Mouse (Mus musculus): ENCODE measurements around the gene Poldip3. TPM values are rescaled to one million over a fixed set of nuclear protein-coding genes. Genes with fewer than 3 reads are reported as not detected.

Poldip3 gene
- total and polyA plus RNA-seq, 3 experiments, result 77.0 to 78.9 (median 77.2) TPM

DNA sequence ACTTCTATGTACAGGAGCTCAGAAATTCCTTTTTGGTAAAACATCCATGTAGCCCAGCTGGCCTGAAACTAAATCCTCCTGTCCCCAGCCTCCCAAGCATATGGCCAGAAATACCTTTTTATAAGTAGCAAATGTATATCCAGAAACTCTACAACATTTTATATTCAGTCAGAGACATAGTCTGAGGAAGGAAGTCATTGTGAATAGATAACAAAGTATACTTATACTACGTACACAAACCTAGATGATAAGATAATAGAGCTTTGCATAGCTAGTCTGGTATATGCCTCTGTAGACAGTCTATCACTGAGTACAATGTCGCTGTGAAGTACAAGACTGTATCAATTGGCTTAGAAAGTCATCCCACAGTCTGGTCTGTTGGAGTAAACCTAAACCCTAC is 13.5 kb downstream of the Poldip3 start:
- H3K9ac ChIP-seq (ENCODE audit: insufficient read depth, low read depth), result no peak overlapping the region
- no peak overlapping the region for H3K4me3 ChIP-seq (replicated peaks in 1 of 3; ENCODE audit: low read depth in 2 of 3, low read length in 2 of 3, poor library complexity in 1 of 3)
- no peak overlapping the region for H3K4me2 ChIP-seq (ENCODE audit: insufficient read depth, low read depth, poor library complexity, severe bottlenecking)
- TF ChIP-seq CHD2 (IDR thresholded peaks at IDR 0.05; ENCODE audit: low read length), result no peak
- no peak for TF ChIP-seq MAX (IDR thresholded peaks at IDR 0.05; ENCODE audit: low read length)
- no peak for TF ChIP-seq ZC3H11A (IDR thresholded peaks at IDR 0.05; ENCODE audit: low read depth, low read length)
- no peak for TF ChIP-seq JUN (IDR thresholded peaks at IDR 0.05; ENCODE audit: insufficient read depth, low read depth, low read length)
- no peak for TF ChIP-seq MYC (IDR thresholded peaks at IDR 0.05; ENCODE audit: low read depth, low read length)
- TF ChIP-seq RCOR1 (conservative IDR thresholded peaks at IDR 0.05; ENCODE audit: low read depth, low read length), result no peak
- TF ChIP-seq IRF4 (IDR thresholded peaks at IDR 0.05; ENCODE audit: low read depth, low read length), result no peak
- TF ChIP-seq JUND (conservative IDR thresholded peaks at IDR 0.05; ENCODE audit: low read depth, low read length), result no peak
- no peak for TF ChIP-seq CTCF (conservative IDR thresholded peaks at IDR 0.05 in 1 of 2, IDR thresholded peaks at IDR 0.05 in 1 of 2; ENCODE audit: low read depth in 2 of 2, low read length in 2 of 2)
- no peak for TF ChIP-seq ETS1 (conservative IDR thresholded peaks at IDR 0.05; ENCODE audit: low read depth, low read length)
- TF ChIP-seq MXI1 (IDR thresholded peaks at IDR 0.05; ENCODE audit: low read depth, low read length), result no peak
- TF ChIP-seq EP300 (IDR thresholded peaks at IDR 0.05; ENCODE audit: low read length), result no peak
- TF ChIP-seq HCFC1 (IDR thresholded peaks at IDR 0.05; ENCODE audit: low read depth, low read length), result no peak
- TF ChIP-seq USF2 (conservative IDR thresholded peaks at IDR 0.05; ENCODE audit: low read depth, low read length), result no peak
- TF ChIP-seq PAX5 (IDR thresholded peaks at IDR 0.05; ENCODE audit: low read length), result no peak
- TF ChIP-seq ZMIZ1 (IDR thresholded peaks at IDR 0.05; ENCODE audit: low read depth, low read length), result no peak
- no peak for TF ChIP-seq BHLHE40 (IDR thresholded peaks at IDR 0.05; ENCODE audit: low read depth, low read length)
- no peaks in the 10 kb centered on the region for H3K9me3 ChIP-seq (replicated peaks; ENCODE audit: low read length)
- H3K4me1 ChIP-seq (ENCODE audit: control insufficient read depth in 1 of 2, insufficient read depth in 2 of 2), result peaks cover 0 to 4% of the 10 kb centered on the region in 2 experiments; a peak in 2 of 4 replicates
- dilution Hi-C loops (cut with MboI; ENCODE audit: extremely low pct_ligation_motif_present, extremely low pct_unique_long_range_greater_than_20kb, low sequenced_read_pairs) (no loop called here), in situ Hi-C loops (cut with MboI; ENCODE audit: low pct_ligation_motif_present, low pct_unique_long_range_greater_than_20kb, low sequenced_read_pairs) (no loop called here)
- no peak overlapping the region for H3K27ac ChIP-seq (ENCODE audit: insufficient read depth, low read depth)
- peaks cover 37% of the 10 kb centered on the region for H3K79me2 ChIP-seq (replicated peaks; ENCODE audit: control insufficient read depth, extremely low read depth, insufficient read depth, poor library complexity, severe bottlenecking)
- peaks cover 72 to 88% of the 10 kb centered on the region in 2 experiments for H3K36me3 ChIP-seq (replicated peaks in 1 of 2; ENCODE audit: control insufficient read depth in 1 of 2, insufficient read depth in 1 of 2, low read length in 1 of 2)
- no peaks in the 10 kb centered on the region for H3K27me3 ChIP-seq (replicated peaks)
- no peak for DNase-seq (ENCODE audit: extremely low read depth)

DNA sequence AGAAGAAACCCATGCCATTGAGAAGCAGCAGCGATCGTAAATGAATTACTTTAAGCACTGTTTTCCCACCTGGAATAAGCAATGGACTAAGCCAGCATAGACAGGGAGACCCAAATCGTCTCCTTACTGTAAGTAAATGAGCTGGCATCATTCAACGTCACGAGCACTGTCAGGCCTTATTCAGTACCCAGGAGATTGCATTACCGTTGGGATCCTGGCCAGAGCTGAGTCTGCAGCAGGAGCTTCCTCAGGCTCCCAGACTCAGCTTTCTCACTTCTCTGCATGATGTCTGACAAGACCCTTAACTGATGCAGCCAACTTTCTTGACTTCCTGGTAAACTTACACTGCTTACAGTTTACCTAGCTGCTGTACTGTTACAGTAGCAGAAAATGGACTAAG is 14.5 kb downstream of the Poldip3 start:
- DNase-seq (ENCODE audit: extremely low read depth), result no peak
- no peak for TF ChIP-seq TCF12 (IDR thresholded peaks at IDR 0.05; ENCODE audit: low read depth, low read length)
- no peak for TF ChIP-seq ZC3H11A (IDR thresholded peaks at IDR 0.05; ENCODE audit: low read depth, low read length)
- TF ChIP-seq JUND (conservative IDR thresholded peaks at IDR 0.05; ENCODE audit: low read depth, low read length), result no peak
- no peak for TF ChIP-seq ELF1 (IDR thresholded peaks at IDR 0.05; ENCODE audit: low read depth, low read length)
- TF ChIP-seq MYC (IDR thresholded peaks at IDR 0.05; ENCODE audit: low read depth, low read length), result no peak
- peaks cover 79 to 93% of the 10 kb centered on the region in 2 experiments for H3K36me3 ChIP-seq (replicated peaks in 1 of 2; ENCODE audit: control insufficient read depth in 1 of 2, insufficient read depth in 1 of 2, low read length in 1 of 2)
- no peak overlapping the region for H3K4me3 ChIP-seq (replicated peaks in 1 of 3; ENCODE audit: low read depth in 2 of 3, low read length in 2 of 3, poor library complexity in 1 of 3)
- no peaks in the 10 kb centered on the region for H3K27me3 ChIP-seq (replicated peaks)
- no peak overlapping the region for H3K4me2 ChIP-seq (ENCODE audit: insufficient read depth, low read depth, poor library complexity, severe bottlenecking)
- no peak overlapping the region for H3K9ac ChIP-seq (ENCODE audit: insufficient read depth, low read depth)
- H3K27ac ChIP-seq (ENCODE audit: insufficient read depth, low read depth), result no peak overlapping the region
- H3K9me3 ChIP-seq (replicated peaks; ENCODE audit: low read length), result no peaks in the 10 kb centered on the region
- H3K79me2 ChIP-seq (replicated peaks; ENCODE audit: control insufficient read depth, extremely low read depth, insufficient read depth, poor library complexity, severe bottlenecking), result peaks cover 28% of the 10 kb centered on the region
- in situ Hi-C loops (cut with MboI; ENCODE audit: low pct_ligation_motif_present, low pct_unique_long_range_greater_than_20kb, low sequenced_read_pairs), result no loop called here
- dilution Hi-C loops (cut with MboI; ENCODE audit: extremely low pct_ligation_motif_present, extremely low pct_unique_long_range_greater_than_20kb, low sequenced_read_pairs), result no loop called here
- H3K4me1 ChIP-seq (ENCODE audit: control insufficient read depth in 1 of 2, insufficient read depth in 2 of 2), result peaks cover 0 to 9% of the 10 kb centered on the region in 2 experiments; a peak in 3 of 4 replicates

Measured in CH12.LX (cell line).